Mouse (Mus musculus) left cerebral cortex, adult 8-10 months (tissue): ENCODE measurements around the gene Selenot. TPM values are rescaled to one million over a fixed set of nuclear protein-coding genes. Genes with fewer than 3 reads are reported as not detected.
A peak's percentile ranks its signal among the peaks of the same experiment; 100 is the strongest.

Experiments
- DNase-seq, 2 experiments: peaks; one replicate each; pipeline ENCODE4 v3.0.0; 2022; ENCODE audit warnings: low spot score in 2 of 2
- total RNA-seq, 4 experiments: library from RNA; stranded (reverse); gene quantifications; 2 replicates each; pipeline ENCODE4 v1.2.4; 2022

Selenot gene
- total RNA-seq, 4 experiments from 2014 or later = 136 to 142 (median 137) TPM

DNA sequence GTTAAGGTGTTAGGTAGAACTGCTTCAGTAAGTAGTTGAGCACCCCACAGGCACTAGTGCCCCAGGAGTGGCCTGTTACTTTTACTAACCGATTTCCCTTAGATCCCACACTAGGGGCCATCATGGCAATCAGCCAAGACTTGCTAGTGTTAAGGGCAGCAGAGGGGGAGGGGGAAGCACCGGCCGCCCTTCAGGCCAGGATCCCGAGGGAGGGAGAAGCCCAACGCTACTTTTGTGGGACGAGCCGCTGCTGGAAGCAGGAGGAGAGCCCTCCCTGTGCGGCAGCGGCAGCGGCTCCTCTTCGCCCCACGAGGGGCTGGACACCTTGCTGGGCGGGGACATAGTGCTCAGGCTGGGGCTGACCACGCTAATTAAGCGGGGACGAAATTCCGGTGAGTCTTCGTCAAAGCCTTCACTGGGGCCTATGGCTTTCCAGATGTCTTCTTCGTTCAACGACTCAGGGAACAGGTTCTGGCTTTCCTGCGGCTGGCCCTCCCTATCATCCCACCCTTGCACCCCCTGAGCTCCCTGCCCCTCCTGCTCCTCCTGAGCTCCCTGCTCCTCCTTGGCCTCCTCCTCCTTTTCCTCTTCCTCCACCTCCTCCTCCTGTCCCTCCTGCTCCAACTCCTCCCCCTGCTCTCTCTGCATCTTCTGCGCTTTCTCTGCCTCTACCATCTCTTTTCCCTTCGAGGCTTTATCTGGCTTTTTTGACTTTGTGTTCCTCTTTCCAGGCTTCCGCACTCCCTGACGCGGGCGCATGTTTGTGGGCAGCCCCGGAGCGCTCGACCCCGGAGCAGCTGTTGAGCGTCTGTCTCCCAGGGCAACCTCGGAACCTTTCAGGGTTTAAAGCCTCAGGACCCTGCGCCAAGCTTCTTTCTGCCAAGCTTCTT lies 60.2 kb downstream of the Selenot start, which contains the start of gene Erich6:
Gene Erich6, minus strand, starts transcription at position 802 of the 890 bp plus-strand sequence.
- peak; percentile 10 to 19 for DNase-seq

Other genes starting within 250 kb of the Selenot start
- gene Tsc22d2, start 161.9 kb upstream of the Selenot start, total RNA-seq = 10 to 100 TPM; 30.9 to 35.8 (median 34.7) TPM
- gene Eif2a, start 50.8 kb upstream of the Selenot start, total RNA-seq = 10 to 100 TPM; 42.9 to 56.9 (median 52.9) TPM
- 10 to 100 TPM; 19.8 to 21.4 (median 20.5) TPM for gene Serp1, start 50.7 kb upstream of the Selenot start, total RNA-seq
- gene Erich6, start 60.6 kb downstream of the Selenot start, total RNA-seq = 1 to 10 TPM; 1.0 to 1.9 (median 1.5) TPM
- gene Siah2, start 115.8 kb downstream of the Selenot start, total RNA-seq = 10 to 100 TPM; 13.7 to 17.1 (median 16.5) TPM
- 1 to 10 TPM; 2.3 to 3.6 (median 2.4) TPM for gene Mindy4b-ps, start 245.7 kb downstream of the Selenot start, total RNA-seq